Mouse (Mus musculus) midbrain, embryonic 11.5 days (tissue): ENCODE measurements around the gene Klhl2. TPM values are rescaled to one million over a fixed set of nuclear protein-coding genes. Genes with fewer than 3 reads are reported as not detected.
A peak's percentile ranks its signal among the peaks of the same experiment; 100 is the strongest.

Experiments used
- ATAC-seq: fragments of 200-750 bp; cut with Nextera tagmentation; 2 replicates; pipeline ENCODE4 v1.8.0; 2017; ENCODE audit warnings: moderate TSS enrichment, moderate library complexity; ENCODE audit not compliant: low FRiP score
- DNase-seq: peaks from one replicate; pipeline ENCODE4 v3.0.0; 2015; ENCODE audit warnings: low spot score; ENCODE audit errors: missing footprints
- H3K27ac ChIP-seq: fragments of 300-500 bp; sonication (generic); 2 replicates; pipeline ENCODE4 v1.5.1; 2014; ENCODE audit warnings: low read depth, low read length
- H3K27me3 ChIP-seq: fragments of 300-500 bp; sonication (generic); 2 replicates; pipeline ENCODE4 v1.6.1; 2014; ENCODE audit warnings: mild to moderate bottlenecking, low read length, moderate library complexity, mixed read lengths; ENCODE audit not compliant: control insufficient read depth, insufficient read depth
- H3K36me3 ChIP-seq: fragments of 300-500 bp; sonication (generic); 2 replicates; pipeline ENCODE4 v1.6.1; 2014; ENCODE audit warnings: mild to moderate bottlenecking, low read length, moderate library complexity, mixed read lengths; ENCODE audit not compliant: control insufficient read depth, insufficient read depth
- H3K4me1 ChIP-seq: fragments of 300-500 bp; sonication (generic); 2 replicates; pipeline ENCODE4 v1.6.1; 2014; ENCODE audit warnings: low read length; ENCODE audit not compliant: control insufficient read depth, insufficient read depth
- H3K4me2 ChIP-seq: fragments of 300-500 bp; sonication (generic); 2 replicates; pipeline ENCODE4 v1.6.1; 2014; ENCODE audit warnings: mild to moderate bottlenecking, moderate library complexity
- H3K4me3 ChIP-seq: fragments of 300-500 bp; sonication (generic); 2 replicates; pipeline ENCODE4 v1.5.1; 2014; ENCODE audit warnings: low read depth, low read length
- H3K9ac ChIP-seq: fragments of 300-500 bp; sonication (generic); 2 replicates; pipeline ENCODE4 v1.6.1; 2014; ENCODE audit warnings: low read length
- H3K9me3 ChIP-seq: fragments of 300-500 bp; sonication (generic); 2 replicates; pipeline ENCODE4 v1.6.1; 2016; ENCODE audit warnings: low read length; ENCODE audit not compliant: control insufficient read depth
- WGBS: fragments of 180-500 bp; shearing (Covaris S2); extraction: QIAGEN DNeasy Blood & Tissue Kit; methylation state at CpG from one replicate; pipeline ENCODE4 v1.1.7; 2014; 5-methylcytosine and 5-hydroxymethylcytosine counted together
- polyA plus RNA-seq: library from polyadenylated mRNA; unstranded; fragments of >200 nt; fragmentation: Nextera tagmentation; extraction: Ambion mirVana; gene quantifications from 2 replicates; pipeline ENCODE4 v1.2.1, GENCODE M21; 2014

Gene Klhl2
- polyA plus RNA-seq, 1 experiment from 2014 or later, result 19.4 TPM

GRCm38 (mm10) chr8:64820940-64821339 is 28.9 kb downstream of the Klhl2 start:
- WGBS, result 94% methylated on average over 4 of the region's 4 CpGs
- H3K36me3 ChIP-seq, result no peaks in the 10 kb centered on the region
- H3K4me1 ChIP-seq, result no peaks in the 10 kb centered on the region
- ATAC-seq, result no peak
- no peaks in the 10 kb centered on the region for H3K27me3 ChIP-seq
- DNase-seq, result peak; percentile 19
- no peak overlapping the region for H3K27ac ChIP-seq
- no peak overlapping the region for H3K9ac ChIP-seq
- no peak overlapping the region for H3K4me2 ChIP-seq
- no peak overlapping the region for H3K4me3 ChIP-seq
- H3K9me3 ChIP-seq, result no peaks in the 10 kb centered on the region

- H3K27me3 ChIP-seq, result no peaks in the 10 kb centered on the region
- H3K9me3 ChIP-seq, result no peaks in the 10 kb centered on the region
- H3K4me3 ChIP-seq, result no peak overlapping the region
- H3K4me2 ChIP-seq, result no peak overlapping the region
- WGBS, result 98% methylated on average over 9 of the region's 9 CpGs
- H3K27ac ChIP-seq, result no peak overlapping the region
- DNase-seq (no peak), ATAC-seq (no peak)
- H3K9ac ChIP-seq, result no peak overlapping the region
- H3K4me1 ChIP-seq, result no peaks in the 10 kb centered on the region
- 0 out of 2 replicates have a peak, but pooled peaks cover 3% of the 10 kb centered on the region for H3K36me3 ChIP-seq
These were observed 38.0 kb downstream of the Klhl2 start for GRCm38 (mm10) chr8:64811790-64812189.

DNA sequence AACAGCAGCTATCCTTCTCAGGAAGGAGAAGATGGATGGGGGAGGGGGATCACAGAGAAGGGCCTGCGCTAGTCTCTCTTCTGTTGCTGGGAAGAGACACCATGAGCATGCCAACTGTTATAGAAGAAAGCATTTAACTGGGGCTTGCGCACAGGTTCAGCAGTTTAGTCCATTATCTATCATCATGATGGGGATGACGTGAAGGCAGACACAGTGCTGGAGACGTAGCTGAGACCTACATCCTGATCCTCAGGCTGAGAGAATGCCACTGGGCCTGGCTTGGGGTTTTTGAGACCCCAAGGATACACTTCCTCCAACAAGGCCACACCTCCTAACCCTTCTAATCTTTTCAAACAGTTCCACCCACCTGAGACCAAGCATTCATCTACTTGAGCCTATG is 38.7 kb downstream of the Klhl2 start:
- ATAC-seq, result 0 out of 2 replicates have a peak, but pooled peaks have one; percentile 24
- Histone ChIP-seq H3K9ac (no peak overlapping the region), H3K4me2 (no peak overlapping the region), H3K4me3 (no peak overlapping the region), H3K36me3 (0 out of 2 replicates have a peak, but pooled peaks cover 3% of the 10 kb centered on the region), H3K4me1 (no peaks in the 10 kb centered on the region), H3K27ac (no peak overlapping the region), H3K9me3 (no peaks in the 10 kb centered on the region), H3K27me3 (no peaks in the 10 kb centered on the region)
- whole genome bisulfite sequencing, result 96% methylated on average over 4 of the region's 4 CpGs
- no peak for DNase-seq

DNA sequence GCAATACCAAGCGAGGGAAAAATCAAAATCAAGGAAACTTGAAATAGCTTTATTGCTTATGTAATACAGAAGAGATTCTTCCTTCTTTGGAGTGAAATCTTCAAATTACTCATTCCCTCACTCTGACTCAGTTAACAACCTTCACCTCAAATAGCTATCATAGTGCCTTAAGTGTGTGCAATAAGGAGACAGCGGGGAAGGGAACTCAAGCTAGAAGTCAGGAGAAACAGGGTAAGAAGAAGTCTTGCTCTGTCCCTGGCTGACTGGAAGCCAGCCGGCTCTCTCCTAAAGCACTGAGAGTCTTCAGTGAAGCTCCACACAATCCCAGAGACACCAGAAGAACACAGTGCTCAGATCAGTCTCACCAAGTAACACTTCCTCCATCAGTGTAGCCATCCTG is 43.3 kb downstream of the Klhl2 start:
- DNase-seq (peak; percentile 17), ATAC-seq (no peak)
- Histone ChIP-seq H3K27ac (no peak overlapping the region), H3K27me3 (no peaks in the 10 kb centered on the region), H3K9ac (no peak overlapping the region), H3K4me1 (no peaks in the 10 kb centered on the region), H3K4me3 (no peak overlapping the region), H3K4me2 (no peak overlapping the region), H3K9me3 (no peaks in the 10 kb centered on the region), H3K36me3 (0 out of 2 replicates have a peak, but pooled peaks cover 3% of the 10 kb centered on the region)
- WGBS, result 89% methylated on average over 3 of the region's 3 CpGs

- H3K9me3 ChIP-seq, result no peaks in the 10 kb centered on the region
- H3K4me3 ChIP-seq, result no peak overlapping the region
These were observed 44.8 kb downstream of the Klhl2 start for GRCm38 (mm10) chr8:64804971-64805370.

GRCm38 (mm10) chr8:64799306-64799705 is 50.5 kb downstream of the Klhl2 start:
- H3K36me3 ChIP-seq, result no peaks in the 10 kb centered on the region
- H3K4me2 ChIP-seq, result no peak overlapping the region
- no peak overlapping the region for H3K4me3 ChIP-seq
- 96% methylated on average over 8 of the region's 8 CpGs for WGBS
- H3K27me3 ChIP-seq, result no peaks in the 10 kb centered on the region
- DNase-seq (no peak), ATAC-seq (no peak)
- no peaks in the 10 kb centered on the region for H3K4me1 ChIP-seq
- H3K27ac ChIP-seq, result no peak overlapping the region
- H3K9ac ChIP-seq, result no peak overlapping the region
- no peaks in the 10 kb centered on the region for H3K9me3 ChIP-seq

More at GRCm38 (mm10) chr8:64804971-64805370, 44.8 kb downstream of the Klhl2 start:
- H3K9ac ChIP-seq, result no peak overlapping the region
- no peaks in the 10 kb centered on the region for H3K36me3 ChIP-seq
- H3K4me1 ChIP-seq, result no peaks in the 10 kb centered on the region
- ATAC-seq, result no peak
- DNase-seq, result no peak
- H3K27ac ChIP-seq, result no peak overlapping the region
- no peaks in the 10 kb centered on the region for H3K27me3 ChIP-seq
- WGBS, result 87% methylated on average over 4 of the region's 4 CpGs
- H3K4me2 ChIP-seq, result no peak overlapping the region

DNA sequence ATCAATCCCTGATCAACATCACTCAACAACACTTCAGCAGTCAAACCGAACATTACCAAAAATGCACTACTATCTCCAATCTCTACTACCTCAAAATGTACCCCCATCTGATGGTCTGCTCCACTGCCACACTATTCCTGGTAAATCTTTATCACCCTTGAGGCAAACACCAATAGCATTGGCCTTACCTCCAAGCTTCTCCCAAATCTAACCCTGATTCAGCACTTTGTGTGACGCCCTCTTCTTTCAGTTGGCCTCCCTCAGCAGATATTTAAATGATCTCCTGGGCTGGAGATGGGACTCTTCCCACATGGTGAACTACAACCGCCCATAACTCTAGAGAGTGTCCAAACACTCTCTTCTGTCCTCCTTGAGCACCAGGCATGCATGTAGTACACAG is 51.3 kb downstream of the Klhl2 start:
- H3K9ac ChIP-seq, result no peak overlapping the region
- no peak overlapping the region for H3K27ac ChIP-seq
- ATAC-seq (no peak), DNase-seq (no peak)
- no peak overlapping the region for H3K4me3 ChIP-seq
- H3K9me3 ChIP-seq, result no peaks in the 10 kb centered on the region
- H3K4me2 ChIP-seq, result no peak overlapping the region
- H3K36me3 ChIP-seq, result no peaks in the 10 kb centered on the region
- H3K27me3 ChIP-seq, result no peaks in the 10 kb centered on the region
- H3K4me1 ChIP-seq, result no peaks in the 10 kb centered on the region
- WGBS, result 89% methylated on average over 3 of the region's 3 CpGs

DNA sequence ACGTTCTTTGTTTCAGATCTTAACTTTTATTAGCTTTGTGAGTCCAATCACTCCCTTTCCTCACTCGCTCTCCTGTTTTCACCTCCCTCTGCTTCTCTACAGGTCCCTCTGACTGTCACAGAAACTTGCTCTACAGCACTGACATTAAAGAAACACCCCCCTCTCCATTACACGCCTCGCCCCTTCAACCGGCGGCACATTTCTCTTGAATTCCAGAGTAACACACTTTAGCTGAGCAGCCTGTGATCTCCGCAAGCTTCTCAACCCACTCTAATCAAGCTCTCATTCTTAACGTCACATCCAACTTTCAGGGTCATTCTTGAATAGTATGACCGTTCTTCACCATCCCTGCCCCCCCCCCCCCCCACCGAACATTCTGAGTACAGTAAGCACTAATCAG is 52.1 kb downstream of the Klhl2 start:
- H3K27me3 ChIP-seq, result no peaks in the 10 kb centered on the region
- 94% methylated on average over 10 of the region's 10 CpGs for WGBS
- ATAC-seq, result no peak

GRCm38 (mm10) chr8:64791250-64791881 is 58.5 kb downstream of the Klhl2 start:
- no peak overlapping the region for H3K4me2 ChIP-seq
- DNase-seq, result no peak
- no peaks in the 10 kb centered on the region for H3K36me3 ChIP-seq
- no peak overlapping the region for H3K9ac ChIP-seq
- no peak for ATAC-seq
- no peak overlapping the region for H3K4me3 ChIP-seq
- 95% methylated on average over 4 of the region's 4 CpGs for WGBS
- no peaks in the 10 kb centered on the region for H3K4me1 ChIP-seq
- H3K27ac ChIP-seq, result no peak overlapping the region
- no peaks in the 10 kb centered on the region for H3K9me3 ChIP-seq
- H3K27me3 ChIP-seq, result no peaks in the 10 kb centered on the region

More for the DNA sequence above, 52.1 kb downstream of the Klhl2 start:
- no peak for DNase-seq
- Histone ChIP-seq H3K9ac (no peak overlapping the region), H3K36me3 (no peaks in the 10 kb centered on the region), H3K4me3 (no peak overlapping the region), H3K27ac (no peak overlapping the region), H3K4me2 (no peak overlapping the region), H3K9me3 (no peaks in the 10 kb centered on the region), H3K4me1 (no peaks in the 10 kb centered on the region)
